Mouse (Mus musculus) layer of hippocampus, postnatal 10 days (tissue): ENCODE results near the gene Ccdc141. TPM values are rescaled to one million over a fixed set of nuclear protein-coding genes. Genes with fewer than 3 reads are reported as not detected.
"Not testable (repeated sequence)": the region's sequence is repeated elsewhere in the genome, so short reads cannot be mapped to it uniquely, and the experiment has no call there.

ENCODE experiments used
- DNase-seq, 2 experiments: peaks; one replicate each; pipeline ENCODE4 v3.0.0; 2021; ENCODE audit warnings: low spot score in 2 of 2
- total RNA-seq, 2 experiments: library from RNA; stranded (reverse); gene quantifications; 2 replicates each; pipeline ENCODE4 v1.2.3; 2021

Ccdc141 gene
- total RNA-seq, 2 experiments from 2014 or later: 29.8 to 30.3 TPM

DNA sequence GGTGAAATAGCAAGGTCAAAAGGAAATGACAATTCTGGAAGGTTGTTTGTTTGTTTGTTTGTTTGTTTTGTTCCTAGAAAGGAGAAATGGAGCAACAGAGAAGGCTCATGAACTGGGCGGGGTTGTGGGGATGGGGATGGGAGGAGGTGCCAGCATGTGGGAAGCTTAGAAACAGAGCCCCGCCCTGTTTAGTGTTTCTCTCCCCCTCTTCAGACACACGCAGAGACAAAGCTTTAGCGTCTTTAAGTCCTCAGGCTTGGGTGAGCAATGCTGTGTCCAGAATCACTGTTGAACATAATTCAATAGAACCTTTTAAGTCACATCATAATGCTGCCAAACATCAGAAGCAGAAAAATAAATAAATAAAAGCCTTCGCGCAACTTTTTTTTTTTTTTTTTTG, 96.1 kb downstream of the Ccdc141 start:
- DNase-seq: no peak

DNA sequence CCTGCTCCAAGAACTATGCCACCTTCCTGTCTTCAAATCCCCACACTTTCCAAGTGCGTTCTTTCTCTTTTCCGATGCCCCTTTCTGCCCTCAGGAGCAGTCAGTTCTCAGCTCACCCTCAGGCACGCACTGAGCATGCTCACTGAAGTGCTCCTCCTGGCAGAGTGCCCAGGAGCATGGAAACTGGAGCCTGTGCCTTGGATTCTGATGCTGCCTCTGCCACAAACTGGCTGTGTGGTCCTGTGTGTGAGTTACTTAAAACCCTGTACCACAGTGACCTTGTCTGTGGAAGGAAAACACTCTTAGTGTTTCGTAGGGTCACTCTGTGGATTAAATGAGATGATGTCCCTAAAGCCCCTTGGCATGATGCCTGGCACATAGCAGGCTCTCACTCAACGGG, 96.5 kb downstream of the Ccdc141 start:
- DNase-seq: peak in 1 of 2 experiments; percentile 34

DNA sequence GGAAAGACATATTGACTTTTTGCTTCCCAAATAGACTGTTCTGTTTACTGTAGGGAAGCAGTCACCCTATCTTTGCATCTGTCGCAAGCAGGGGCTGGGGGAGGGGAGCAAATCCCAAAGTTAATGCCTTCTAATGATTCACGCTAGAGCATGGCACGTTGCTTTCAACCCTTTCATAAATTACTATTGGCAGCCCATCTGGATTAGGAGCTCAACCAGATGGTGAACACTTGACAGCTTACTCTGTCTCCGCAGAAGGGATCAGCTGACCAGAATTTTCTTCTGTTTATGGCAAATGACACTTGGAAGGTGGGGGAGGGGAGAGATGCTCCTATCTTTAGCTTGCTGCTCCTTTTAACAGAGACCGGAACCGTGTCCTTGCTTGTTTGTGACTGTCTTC, 105.1 kb downstream of the Ccdc141 start:
- DNase-seq: peak; percentile 31 to 47

DNA sequence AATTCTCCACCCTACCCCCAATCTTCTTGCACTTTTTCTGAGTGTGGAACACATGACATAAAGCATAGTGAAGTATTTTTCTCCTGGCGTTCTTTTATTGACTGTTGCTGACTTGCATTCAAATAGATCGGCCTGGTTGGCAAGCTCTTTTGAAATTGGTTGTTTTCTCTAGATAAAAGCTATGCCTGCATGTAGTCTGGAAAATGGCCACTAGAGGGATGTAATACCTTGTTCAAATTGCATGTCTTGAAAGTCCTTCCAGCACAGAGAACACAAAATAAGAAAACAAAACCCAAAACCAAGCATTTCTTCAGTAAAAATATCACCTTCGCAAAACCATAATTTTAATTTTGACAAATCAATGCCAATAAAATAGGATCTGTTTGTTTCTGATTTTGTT, 108.6 kb downstream of the Ccdc141 start:
- peak; percentile 22 to 52 for DNase-seq

DNA sequence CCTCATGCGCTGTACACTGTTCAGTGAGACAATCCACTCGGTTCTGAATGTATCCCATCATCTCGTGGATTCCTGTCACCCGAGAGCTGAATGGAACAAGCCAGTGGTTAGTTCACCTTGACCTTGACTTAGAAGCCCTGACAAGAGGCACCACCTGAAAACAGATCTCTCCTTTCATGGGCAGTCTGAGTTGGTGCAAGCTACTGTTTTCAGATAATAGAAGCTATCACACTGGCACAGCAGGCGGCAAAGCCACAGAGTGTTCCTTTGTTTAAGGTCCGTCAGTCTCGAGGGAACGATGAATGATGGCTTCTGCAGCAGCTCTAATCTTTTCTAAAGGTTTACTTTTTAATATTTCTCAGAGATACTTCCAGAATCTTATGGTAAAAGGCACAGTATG, 110.8 kb downstream of the Ccdc141 start:
- DNase-seq: no peak

DNA sequence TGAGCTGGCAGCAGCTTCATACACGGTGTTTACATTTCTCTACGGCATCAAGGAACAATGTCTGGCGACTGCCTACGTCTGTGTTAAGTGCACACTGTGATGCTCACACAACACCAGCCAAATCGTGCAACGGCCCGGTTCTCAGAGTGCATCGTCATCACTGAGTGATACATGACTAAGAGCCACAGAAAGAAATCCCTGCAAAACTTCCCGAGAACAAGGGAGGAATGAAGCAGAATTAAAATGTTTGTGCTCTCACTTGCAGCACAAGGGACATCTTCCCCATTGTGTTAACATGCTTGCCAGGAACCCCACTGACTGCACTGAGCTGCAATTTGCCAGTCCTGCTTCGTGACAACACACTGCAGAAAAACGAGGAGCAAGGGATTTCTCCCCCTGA, 114.1 kb downstream of the Ccdc141 start:
- DNase-seq: no peak

DNA sequence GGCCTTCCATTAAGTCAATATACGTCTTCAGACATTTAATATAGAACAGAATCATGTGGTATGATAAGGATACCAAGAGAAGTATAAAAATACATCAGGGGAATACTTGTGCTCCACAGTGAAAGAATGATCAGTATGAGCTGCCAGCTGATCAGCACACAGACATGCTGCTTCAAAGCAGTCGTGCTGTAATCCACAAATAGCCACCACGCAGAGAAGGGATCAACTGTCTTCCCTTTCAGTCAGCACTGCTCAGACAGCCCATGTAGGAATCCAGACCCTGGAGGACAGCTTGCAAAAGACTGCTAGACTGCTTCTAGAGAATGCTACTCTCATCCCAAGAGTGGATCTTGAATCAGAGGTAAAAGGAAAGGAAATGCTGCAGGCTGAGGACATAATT, 127.5 kb downstream of the Ccdc141 start:
- DNase-seq: no peak

DNA sequence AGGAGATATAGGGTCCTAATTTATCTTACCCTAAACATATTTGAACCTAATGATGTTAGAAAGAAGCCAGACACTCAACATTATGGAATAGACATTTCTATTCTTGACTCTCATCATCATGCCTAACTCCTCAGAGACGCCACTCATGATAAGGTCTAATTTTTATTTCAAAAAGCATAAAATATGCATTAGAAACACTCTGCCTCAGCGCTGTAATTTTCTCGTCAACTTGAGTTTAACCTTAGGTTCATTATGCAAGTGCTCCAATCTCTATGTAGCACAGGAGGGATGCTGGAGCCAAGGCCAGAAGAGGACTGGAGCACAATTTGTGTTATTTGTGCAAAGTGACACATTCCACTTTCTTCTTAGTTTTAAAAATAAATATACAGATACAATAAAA, 130.8 kb downstream of the Ccdc141 start:
- DNase-seq: no peak

DNA sequence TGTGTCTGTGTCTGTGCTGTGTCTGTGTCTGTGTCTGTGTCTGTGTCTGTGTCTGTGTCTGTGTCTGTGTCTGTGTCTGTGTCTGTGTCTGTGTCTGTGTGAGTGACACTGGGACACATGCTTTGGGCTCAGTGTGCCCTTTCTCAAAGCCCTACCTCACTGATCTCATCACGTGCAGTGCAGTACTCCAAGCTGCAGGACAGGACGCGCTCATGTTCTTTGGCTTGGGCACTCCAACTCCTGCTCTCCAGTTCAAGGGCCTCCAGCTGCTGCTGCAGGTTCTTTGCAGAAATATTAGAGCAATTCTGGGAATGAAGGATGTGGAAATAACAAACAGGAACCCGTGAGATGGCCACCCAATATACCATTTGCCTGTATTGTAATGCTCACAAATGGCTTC, 131.2 kb downstream of the Ccdc141 start:
- DNase-seq: no peak

DNA sequence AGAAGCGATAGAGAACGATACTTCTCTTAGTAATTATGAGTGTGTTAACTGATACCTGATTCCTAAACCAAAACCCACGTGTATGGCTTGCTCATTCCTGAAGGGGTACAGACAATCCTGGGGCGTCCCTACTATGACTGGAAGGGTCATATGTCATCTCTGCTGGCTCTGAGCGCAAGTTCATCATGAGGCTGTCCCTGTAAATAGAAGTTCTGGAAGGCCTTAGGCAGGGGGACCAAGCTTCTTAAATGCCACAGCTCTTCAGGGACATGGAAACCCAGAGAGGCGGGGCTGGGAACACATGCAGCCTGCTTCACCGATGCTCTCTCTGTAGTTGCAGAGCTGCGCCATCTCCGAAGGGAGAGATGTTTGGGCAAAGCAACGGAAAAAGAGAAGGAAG, 133.2 kb downstream of the Ccdc141 start:
- DNase-seq: no peak

DNA sequence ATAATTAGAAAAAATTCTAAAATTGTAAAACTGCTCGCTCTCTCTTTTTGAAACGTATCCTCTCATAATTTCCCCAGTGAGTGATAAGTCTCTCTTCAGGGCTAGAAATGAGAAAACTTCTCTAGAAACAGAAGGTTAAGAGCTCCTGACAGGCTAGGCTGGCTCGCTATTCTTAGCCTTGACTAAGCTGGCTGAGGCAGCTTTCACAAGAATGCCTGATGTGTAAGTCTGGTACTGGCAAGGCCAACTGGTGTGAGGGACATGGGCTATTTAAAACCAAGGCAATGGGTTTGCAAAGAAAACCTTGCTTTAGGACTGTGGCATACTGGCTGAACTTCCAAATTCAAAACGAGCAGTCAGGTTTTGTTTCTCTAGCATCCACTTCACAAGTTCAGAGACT, 136.3 kb downstream of the Ccdc141 start:
- DNase-seq: no peak

DNA sequence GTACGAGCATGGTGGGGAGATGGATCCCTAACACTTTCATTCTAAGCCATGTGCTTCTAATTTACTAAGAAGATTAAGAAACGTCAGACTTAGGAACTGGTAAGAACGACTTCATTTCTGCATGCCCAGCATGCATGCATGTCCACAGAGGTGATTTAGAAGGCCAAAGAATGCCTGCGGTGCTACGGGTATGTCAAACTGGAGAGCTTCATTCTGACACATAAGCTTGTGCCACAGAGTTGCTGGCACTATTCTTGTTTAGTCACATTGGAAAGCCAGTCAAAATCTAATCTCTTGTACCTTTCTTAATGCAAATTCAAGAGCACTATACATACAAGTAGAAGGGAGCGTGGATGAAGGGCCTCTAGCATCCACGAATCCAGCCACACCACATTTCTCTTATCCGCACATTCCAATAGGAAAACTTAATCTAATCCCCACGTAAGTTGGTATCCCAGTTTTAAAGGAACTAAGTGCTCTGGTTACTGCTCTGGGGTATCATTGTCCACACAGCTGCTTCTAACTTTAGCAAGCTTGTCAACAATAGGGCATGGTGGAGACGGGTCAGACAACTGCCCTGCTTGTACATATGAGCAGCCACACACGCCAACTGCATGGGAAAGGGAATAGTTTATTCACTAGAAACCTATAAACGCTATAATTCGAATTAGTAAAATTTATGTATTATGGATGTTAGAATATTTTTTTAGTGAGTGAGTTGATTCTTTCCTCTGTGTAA, 136.9 kb downstream of the Ccdc141 start:
- DNase-seq: no peak

DNA sequence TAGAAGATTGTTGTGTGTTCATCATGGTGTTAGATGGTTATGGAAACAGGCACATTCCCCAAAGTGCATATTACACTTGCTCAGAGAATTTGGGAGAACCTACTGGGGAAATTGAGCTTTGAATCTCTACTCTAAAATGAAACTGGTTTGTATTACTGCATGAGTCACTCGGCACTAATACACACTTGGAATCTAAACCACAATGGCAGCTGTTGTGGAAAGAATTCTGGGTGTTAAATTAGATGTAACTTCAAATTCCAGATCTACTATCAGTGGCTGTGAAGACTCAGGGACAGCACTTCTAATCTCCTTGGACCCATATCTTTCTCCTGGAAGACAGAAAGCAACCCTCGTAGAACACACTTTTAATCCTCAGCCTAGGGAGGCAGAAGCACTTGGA, 149.8 kb downstream of the Ccdc141 start:
- no peak for DNase-seq

DNA sequence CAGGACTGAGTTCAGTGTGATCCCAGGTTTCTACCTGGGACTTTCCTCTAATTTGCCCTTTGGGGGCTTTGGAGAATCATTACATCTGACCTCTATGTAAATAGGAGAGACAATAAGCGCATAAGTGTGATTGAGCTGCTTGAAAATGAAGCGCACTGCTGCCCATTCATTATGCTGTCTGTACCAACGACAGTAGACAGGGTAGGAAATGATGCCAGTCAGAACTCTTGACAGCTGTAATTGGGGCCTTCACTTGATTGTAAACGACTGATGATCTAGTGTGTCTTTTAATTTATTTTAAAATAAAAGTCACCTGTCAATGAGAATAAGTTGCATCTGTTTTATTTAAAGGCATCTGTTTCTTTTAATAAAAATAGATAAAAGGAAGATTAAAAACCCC, 152.7 kb downstream of the Ccdc141 start:
- no peak for DNase-seq

DNA sequence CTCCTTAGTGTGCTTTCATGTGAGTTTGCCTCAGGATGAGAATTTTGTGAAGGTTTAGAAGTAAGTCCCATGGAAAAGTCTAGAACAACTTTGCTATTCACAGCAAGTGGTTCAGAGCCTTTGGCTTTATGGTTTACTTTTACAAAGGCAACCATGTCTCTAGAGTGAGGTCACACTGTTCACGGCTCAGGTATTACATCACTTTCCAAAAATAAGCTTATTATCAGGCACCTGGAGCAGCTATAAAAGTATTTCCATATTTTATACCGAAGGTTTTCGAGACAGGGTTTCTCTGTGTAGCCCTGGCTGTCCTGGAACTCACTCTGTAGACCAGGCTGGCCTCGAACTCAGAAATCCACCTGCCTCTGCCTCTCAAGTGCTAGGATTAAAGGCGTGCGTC, 157.0 kb downstream of the Ccdc141 start:
- not testable (repeated sequence) for DNase-seq

DNA sequence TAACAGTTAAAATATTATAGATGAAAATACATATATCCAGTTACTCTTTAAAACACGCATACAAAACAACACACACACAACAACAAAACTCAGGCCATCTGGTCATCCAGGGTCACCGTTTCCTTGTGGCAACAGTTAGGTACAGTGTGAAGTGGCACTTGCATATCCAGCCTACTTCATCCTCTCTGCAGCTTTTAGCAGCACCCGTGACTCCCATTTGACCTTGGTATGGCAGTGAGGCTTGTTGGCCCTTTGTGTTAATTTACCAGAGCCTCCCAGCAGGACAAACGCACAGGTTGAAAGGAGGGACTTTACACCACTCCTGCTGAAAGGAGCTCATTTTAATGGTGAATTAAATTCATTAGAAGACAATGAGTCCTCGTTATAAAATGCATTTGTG, 158.5 kb downstream of the Ccdc141 start:
- DNase-seq: no peak

DNA sequence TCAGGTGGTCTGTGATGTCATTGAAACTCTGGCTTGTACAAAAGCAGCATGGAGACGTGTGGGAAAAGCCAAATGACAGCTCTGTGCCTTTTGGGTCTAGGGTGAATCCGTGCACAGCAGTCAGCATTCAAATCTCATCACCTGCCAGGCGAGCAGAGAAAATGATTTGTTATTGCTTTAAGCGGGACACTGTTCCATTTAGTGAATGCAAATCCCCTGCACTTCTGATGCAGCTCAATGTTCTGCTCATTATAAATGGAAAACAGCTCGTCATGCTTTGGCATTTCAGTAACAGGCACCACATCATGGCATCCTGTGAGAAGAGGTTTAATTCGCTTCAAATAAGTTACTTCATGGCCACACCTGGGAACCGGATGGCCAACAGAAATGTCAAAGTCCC, 163.4 kb downstream of the Ccdc141 start:
- no peak for DNase-seq

DNA sequence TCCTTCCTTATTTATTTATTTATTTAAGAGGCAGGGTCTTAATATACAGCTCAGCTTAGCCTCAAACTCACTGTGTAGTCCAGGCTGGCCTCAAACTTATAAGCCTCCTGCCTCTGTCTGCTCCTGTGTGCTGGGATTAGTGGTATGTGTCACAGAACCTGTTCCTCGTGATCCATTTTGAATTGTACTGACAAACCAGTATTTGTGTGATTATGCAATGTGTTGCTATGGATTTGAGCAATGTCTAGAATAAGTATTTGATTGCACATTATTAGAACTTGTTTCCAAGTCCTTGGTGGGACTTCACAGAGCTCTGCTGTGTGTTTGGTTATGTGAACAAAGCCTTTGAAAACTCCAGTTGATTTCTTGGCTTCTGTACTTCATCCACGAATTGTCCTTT, 167.3 kb downstream of the Ccdc141 start:
- DNase-seq: no peak

DNA sequence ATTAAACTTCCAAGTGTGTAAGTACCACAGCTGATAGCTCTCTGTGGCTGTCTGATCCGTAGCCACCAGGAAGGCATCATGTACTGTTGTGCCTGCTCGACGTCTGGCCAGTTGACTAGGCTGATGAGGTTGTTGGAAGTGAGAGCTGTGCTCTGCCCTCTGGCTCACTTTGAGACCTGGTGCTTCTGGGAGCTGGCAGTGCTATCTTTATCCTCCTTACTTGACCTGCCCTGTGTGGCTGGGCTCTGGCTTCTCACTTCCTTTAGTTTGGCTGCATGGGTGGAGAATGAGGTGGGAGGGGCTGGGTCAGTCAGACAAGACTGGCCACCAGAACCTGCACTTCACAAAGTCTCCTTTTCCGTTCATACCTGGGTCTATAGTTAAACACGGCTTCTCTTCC, 172.1 kb downstream of the Ccdc141 start:
- no peak for DNase-seq

DNA sequence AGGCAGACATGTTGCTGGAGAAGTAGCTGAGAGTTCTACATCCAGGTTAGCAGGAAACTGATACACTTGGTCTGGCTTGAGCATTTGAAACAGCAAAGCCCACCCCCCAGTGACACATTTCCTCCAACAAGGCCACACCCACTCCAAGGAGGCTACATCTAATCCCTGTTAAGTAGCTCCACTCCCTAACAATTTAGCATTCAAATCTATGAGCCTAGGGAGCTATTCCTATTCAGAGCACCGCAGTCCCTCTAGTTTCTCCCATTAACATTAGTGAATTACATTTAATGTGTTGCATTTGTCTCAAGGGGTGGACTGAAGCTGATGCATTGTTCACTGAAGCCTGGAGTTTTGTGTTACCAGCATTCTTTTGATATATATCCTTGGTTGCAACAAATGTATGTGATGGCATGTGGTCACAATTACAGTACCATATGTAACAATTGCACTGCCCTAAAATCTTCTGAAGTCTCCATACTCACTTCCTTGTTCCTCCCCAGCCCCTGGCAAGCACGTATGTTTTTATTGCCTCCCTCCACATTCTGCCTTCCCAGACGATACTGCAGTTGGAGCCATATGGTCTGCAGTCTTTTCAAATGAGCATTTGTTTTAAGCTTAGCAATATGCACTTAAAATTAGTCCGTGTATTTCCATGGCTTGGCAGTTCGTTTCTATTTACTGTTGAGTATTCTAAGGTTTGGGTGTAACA, 177.8 kb downstream of the Ccdc141 start:
- DNase-seq: no peak

DNA sequence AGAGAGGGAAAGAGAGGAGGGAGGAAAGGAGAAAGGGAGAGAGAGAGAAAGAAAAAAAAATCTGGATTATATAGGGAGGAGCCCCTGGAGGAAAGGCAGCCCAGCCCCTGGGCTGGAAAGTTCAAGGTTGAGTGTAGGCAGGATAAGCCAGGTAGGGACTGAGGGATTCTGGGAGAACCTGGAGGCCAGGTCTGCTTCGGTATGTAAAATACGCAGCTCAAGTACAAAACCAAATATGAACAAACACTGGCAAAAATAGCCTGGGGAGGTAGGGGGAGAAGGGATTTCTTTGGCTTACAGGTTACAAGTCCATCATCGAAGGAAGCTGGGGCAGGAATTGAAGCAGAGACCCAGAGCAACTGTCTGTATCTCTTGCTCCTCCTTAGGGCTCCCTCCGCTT, 183.1 kb downstream of the Ccdc141 start:
- no peak for DNase-seq

DNA sequence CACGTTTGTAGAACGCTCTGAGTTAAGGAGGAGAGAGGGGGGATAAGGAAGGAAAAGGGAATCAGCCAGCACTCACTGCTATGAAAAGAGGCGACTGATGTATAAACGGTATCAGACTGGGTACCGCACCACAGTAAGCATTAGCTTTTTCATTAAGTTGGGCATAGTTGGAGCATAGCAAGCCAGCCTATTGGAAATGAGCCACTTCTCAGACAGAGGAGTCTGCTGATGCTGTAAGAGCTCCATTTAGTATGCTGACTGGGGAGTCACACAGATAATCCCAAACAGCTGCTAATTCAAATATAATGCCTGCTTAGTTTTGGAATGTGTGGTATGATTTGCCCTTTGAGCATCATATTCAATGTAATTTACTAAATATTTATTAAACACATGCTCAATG, 186.1 kb downstream of the Ccdc141 start:
- DNase-seq: no peak

DNA sequence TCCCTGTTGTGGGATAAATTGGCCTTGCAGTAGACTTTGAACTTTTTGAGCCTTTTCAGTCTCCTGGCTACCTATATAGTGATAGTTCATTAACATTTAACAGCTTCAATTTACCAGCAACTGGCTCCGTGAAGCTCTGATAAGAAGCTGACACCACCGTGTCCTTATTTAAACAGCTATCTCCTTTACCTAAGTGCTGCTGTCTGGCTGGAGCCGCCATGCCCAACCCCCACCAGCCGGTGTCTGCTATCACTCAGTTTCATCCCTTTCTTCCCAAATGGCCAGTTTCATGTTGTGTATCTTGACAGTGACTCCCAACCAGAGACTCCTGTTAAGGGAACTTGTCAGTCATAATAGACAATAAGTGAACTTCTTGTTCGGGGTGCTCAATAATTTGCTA, 186.8 kb downstream of the Ccdc141 start:
- no peak for DNase-seq
